Mouse (Mus musculus): ENCODE measurements around the gene 1700020D05Rik.

1700020D05Rik gene

DNA sequence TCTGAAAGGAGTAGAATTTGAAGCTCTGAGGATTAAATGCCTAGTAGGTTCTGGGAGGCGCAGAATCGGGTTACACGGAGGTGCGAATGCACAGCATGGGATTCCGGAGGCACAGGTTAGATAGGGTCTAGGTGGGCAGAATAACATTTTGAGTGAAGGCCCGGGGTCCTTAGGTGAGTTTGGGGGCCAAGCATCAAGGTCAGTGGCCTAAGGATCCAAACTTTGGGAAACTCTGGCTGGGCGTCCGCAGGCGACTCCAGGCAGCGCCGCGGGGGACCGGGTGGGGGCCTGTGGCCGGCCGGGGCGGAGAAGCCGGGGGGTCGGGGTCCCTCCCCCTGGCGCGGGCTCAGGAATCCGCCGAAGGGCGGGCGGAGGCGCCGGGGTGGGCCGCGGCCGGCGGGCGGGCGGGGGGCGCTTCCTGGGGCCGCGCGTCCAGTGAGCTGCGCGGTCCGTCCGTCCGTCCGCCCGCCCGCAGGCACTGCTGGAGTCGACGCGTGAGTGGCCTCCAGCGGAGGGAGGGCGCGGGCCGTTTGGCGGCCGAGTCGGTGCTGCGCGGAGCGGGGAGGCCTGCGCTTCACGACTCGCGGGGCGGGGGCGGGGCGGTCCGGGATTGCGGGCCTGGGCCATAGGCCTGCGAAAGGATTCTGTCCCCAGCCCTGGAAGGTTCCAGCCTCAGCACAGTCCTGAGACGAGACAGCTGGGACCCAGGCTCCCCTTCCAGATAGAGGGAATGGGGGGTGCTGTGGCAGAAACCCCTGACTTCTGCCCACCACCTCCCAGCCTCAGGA lies 29.1 kb downstream of the 1700020D05Rik start:
- no peak for DNase-seq (ENCODE audit: low spot score)

DNA sequence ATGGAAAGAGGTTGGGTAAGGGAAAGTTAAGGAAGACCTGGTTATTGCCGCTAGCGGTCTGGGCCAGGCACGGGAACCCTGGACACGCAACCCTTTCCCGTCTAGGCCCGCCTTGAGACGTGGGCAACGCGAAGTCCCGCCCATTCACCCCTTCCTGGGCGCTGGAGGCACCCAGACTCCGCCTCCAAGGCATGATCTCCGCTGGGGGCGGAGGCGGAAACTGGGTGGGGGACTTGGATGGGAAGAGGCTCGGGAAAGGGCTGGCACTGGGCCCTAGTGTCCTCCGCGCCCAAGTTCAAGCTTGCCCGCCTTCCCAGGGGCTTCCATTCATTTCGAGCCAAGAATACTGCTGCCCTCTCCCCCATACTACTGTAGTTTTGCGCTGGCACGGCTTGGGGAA lies 29.9 kb downstream of the 1700020D05Rik start, which contains the start of gene Efemp2:
Gene Efemp2 (plus strand): TSS at position 235 of the 400 bp plus-strand sequence.
- no peak for DNase-seq (ENCODE audit: low spot score)

DNA sequence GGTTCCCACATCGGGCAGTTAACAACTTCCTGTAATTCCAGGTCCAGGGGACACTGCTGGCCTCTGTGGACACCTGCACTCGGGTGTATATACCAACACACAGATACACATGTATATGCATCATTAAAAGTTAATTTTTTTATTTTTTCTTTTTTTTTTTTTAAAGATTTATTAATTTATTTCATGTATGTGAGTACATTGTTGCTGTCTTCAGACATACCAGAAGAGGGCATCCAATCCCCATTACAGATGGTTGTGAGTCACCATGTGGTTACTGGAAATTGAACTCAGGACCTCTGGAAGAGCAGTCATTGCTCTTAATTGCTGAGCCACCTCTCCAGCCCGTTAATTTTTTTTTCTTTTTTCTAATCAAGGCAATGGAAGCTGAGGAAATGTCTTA lies 30.7 kb downstream of the 1700020D05Rik start:
- no peak for DNase-seq (ENCODE audit: low spot score)

DNA sequence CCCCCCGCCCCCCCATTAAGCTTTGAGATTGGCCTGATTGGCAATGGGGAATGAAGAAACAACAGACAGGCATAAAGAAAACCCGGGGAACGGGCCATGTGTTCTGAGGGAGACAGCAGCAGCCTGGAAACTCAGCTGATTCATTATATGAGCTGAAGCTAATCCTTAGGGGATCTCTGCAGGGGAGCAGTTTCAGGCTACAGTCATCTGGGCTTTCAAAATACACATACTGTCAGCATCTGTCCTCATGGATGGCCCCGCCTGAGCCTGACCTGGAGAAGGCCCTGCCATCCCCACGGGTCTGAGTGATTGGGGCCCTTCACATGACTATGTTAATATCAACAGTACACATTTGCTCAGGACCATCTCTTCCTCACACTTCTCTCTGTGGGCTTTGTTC lies 31.7 kb downstream of the 1700020D05Rik start:
- no peak for DNase-seq (ENCODE audit: low spot score)

DNA sequence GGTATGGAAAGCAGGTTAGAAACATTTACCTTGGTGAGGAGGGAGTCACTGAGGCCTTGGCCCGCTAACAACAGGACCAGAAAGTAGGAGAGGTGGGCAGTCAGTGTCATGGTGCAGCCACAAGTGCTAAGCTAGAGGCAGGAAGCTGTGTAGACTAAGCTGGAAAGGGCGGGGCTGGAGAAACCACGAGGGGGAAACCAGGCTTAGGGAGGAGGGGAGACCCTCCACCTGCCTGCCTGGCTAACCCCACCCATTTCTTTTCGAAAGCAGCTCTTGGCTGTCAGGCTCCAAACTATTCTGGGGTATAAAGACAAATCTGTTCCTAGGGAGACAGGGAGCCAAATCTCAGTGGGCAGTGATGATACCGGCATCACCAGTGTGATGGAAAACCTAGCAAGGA lies 35.2 kb downstream of the 1700020D05Rik start, which contains the start of gene Ctsw:
Gene Ctsw (minus strand): TSS at position 134 of the 400 bp plus-strand sequence.
- DNase-seq (ENCODE audit: low spot score): no peak

DNA sequence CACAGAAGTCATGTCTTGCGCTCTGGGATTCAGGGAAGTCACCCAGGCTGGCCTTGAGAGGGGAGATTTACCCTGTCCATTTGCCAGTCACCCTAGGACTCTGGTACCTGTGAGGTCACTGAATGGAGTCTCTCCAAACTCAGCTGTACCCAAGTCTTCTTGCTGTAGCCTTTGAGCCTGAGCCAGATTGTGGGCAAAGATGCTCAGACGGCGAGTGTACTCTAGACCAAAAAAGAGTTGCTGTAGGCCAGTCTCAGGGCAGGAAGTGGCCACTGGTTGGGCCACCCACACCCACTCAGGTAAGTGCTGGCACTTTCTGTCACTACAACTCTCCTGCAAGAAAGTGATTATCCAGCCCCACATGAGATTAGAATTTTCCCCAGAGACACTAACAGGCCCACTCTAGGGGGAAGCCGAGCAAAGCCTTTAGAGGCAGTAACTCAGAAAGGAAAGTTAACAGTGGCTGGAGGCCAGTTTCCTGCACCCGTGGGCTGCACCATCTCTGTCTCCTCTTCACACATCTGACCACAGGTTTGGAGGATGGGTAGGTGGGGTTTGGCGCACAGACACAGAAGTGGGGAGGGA lies 36.6 kb downstream of the 1700020D05Rik start:
- DNase-seq (ENCODE audit: low spot score): no peak

DNA sequence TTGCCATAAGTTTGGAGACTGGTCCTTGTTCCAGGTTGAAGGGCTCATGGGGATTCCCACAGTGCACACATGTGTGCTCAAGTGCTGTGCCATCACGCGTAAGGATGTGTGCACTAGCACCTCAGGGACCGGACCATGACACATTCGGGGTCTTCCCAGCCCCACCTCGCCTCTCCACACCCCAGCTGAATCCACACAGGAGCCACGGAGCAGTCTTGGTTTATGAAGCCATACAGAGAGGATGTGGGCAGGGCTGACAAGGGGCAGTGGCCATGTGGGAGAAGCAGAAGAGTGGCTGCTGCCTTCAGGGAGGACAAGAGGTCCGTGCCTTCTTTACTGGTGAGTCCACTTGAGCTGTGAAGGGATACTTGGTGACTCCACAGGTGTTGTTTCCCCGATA lies 38.5 kb downstream of the 1700020D05Rik start:
- DNase-seq (ENCODE audit: low spot score): no peak

DNA sequence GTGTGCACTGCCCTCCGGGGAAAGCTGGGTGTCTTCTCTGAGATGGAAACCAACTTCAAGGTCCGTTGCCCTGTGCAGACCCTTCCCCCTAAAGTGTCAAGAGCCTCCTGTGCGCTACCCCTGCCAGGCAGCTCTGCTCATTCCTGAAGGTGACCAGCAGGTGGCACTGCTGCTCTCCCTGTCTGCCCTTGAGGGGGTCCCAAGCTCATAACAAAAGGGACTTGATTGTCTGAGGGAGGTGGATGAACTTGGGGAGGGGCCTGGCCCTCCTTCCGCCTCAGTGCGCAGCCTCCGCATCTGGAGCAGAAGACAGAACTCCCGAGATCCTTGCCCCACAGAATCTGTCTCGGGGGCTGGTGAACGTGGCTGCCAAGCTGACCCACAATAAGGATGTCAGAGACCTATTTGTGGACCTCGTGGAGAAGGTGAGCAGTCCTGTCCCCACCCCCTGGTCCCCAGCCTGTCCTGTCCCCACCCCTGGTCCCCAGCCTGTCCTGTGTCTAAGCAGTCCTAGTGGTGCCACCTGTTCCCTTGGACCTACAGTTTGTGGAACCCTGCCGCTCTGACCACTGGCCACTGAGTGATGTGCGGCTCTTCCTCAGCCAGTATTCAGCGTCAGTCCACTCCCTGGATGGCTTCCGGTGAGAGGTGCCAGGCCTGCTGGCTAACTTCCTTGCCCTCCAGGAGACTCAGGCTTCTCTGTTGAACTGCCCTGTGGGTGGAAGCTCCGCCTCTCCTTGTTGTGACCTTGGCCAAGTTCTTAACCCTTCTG lies 39.6 kb downstream of the 1700020D05Rik start:
- no peak for DNase-seq (ENCODE audit: low spot score)

DNA sequence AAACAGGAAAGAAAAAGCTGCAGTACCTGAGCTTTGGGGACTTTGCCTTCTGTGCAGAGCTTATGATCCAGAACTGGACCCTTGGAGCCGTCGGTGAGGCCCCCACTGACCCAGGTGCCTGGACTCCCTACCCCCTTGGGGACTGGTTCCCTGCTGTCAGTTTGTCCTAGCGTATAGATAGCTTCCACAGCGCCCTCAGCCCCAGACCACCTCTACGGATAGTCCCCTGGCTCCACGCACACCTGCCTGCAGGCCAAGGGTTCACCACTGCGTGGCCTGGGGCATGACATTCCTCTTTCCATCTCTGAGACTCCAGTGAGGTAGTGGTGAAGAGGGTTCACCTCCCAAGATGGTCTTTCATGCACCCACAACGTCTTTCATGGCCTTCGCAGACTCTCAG lies 40.4 kb downstream of the 1700020D05Rik start:
- no peak for DNase-seq (ENCODE audit: low spot score)

DNA sequence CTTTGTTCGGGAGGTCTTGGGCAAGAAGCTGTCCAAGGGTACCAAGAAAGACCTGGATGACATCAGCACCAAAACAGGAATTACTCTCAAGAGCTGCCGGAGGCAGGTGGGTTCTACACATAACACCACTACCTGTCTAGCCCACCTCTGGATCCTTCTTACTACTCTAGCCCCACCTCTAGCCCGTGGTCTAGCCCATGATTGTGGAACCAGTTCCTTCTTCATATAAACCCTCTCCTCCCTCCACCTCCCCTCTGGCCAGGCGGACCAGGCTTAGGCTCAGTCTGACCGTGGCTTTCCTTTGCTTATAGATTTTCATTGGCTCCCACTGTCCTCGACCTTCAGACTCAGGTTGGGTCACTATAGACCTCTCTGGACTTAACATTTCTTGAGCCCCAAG lies 42.2 kb downstream of the 1700020D05Rik start:
- no peak for DNase-seq (ENCODE audit: low spot score)

DNA sequence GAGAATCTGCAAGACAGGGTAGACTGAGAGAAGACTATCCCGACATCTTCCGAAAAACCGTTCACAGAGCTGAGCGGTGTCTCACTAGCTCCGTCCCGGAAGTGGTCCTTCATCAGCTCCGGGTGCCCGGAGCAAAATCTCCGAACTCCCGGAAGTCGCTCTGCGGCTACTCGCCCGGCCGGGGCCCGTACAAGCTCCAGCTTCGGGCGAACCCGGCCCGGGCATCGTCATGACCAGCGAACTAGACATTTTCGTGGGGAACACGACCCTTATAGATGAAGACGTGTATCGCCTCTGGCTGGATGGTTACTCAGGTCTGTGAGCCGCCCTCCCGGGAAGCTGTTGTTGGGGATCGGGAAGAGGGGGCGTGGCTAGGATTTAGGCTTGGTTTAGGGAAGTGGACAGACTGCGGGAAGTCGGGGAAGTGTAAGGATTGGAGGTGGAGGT lies 43.1 kb downstream of the 1700020D05Rik start, which contains the start of gene Fibp:
Gene Fibp (plus strand): TSS at position 151 of the 447 bp plus-strand sequence.
- DNase-seq (ENCODE audit: low spot score): peak; percentile 83

DNA sequence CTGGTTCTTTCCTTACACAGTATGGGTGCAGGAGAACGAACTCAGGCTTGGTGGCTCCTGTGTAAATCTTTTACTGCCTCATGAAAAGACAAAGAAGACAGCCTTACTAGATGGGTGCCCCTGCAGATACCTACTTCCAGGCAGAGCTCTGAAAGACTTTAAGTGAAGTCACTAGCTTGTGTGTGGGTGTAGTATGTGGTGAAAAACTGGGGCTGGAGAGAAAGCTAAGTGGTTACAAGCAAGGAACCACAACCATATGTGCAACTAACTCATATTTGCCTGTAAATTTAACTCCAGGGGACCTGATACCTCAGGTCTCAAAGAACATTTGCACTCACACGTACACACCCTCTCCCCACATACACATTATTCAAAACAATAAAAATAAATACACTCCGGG lies 43.7 kb downstream of the 1700020D05Rik start:
- no peak for DNase-seq (ENCODE audit: low spot score)

DNA sequence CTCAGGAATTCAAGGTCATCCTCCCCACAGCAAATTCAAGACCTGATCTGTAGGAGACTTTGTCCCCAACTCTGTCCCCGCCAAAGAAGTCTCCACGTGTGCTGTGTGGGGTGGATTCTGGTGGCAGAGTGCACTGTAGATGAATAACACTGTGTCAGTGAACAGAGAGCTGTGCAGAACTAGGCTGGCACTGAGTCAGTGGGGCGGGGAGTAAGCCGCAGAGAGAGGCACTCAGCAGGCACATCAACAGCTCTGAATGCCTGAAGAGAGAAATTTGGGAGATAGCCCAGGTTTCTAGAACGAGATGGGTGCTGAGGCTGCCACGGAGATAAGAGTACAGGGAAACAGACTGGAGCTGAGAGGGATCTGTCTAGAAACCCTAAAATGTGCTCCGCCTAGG lies 44.6 kb downstream of the 1700020D05Rik start:
- no peak for DNase-seq (ENCODE audit: low spot score)

DNA sequence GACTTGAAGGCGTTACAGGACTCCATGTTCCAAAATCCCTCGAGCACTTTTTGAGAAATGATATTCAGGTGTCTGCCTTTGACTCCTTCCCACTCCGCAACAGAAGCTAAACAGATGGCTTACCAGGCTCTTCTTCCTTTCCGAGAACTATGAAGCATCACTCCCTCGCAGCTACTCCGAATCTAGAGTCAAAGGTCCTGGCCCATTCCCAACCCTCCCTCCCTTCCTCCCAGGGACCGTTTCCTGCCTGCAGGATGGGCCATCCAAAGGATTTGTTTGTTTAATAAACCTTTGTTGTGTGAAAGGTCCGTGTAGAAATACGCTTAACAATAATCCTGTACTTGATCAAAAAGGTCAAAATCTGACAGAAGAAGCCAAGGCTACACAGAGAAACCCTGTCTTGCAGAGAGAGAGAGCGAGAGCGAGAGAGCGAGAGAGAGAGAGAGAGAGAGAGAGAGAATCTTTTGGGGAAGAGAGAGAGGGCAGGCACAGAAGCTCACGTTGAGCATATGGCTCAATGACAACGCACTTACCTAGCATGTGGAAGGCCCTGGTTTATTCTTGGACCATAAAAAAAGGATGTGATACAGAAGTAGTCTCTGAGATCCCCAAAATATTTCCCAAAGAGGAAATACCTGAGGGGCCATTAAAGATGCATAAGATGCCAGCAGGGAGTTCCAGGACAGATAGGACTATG lies 45.7 kb downstream of the 1700020D05Rik start, which contains the start of gene Ccdc85b:
Gene Ccdc85b (minus strand): TSS at position 149 of the 697 bp plus-strand sequence.
- no peak for DNase-seq (ENCODE audit: low spot score)

DNA sequence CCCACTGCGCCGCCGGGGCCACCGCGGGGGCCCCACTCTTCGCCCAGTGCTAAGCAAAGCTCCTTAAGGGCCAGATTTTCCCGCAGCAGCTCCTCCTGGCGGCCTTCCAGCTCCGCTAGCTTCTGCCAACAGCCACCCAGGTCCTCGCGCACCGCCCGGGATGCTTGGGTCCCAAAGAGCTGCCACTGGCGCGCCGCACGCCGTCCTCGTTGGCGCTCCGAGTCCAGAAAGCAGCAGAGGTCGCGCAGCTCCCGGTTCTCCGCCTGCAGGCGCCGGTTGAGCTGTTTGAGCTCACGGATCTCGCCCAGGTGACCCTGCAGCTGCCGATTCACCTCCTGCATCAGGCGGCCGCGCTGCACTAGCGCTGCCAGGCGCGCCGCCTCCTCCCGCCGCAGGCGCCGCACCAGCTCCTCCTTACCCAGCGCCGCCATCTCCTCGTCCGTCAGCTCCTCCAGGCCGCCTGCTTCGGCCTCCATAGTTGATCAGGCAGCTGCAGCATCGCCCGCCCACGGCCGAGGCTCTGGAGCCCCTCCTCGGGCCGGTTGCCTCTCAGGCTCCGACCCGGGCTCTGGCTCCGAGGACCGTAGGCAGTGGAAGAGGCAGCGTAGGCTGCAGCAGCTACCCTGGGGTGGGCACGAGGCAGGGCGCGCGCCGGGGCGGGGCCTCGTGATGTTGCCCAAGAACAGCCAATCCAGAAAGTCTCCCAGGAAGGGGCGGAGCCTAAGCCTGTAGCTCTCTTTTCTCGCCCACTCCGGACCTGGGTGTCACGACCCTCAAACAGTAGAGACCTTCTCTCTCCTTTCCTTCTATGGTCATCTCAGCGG lies 46.5 kb downstream of the 1700020D05Rik start:
- DNase-seq (ENCODE audit: low spot score): peak; percentile 95

DNA sequence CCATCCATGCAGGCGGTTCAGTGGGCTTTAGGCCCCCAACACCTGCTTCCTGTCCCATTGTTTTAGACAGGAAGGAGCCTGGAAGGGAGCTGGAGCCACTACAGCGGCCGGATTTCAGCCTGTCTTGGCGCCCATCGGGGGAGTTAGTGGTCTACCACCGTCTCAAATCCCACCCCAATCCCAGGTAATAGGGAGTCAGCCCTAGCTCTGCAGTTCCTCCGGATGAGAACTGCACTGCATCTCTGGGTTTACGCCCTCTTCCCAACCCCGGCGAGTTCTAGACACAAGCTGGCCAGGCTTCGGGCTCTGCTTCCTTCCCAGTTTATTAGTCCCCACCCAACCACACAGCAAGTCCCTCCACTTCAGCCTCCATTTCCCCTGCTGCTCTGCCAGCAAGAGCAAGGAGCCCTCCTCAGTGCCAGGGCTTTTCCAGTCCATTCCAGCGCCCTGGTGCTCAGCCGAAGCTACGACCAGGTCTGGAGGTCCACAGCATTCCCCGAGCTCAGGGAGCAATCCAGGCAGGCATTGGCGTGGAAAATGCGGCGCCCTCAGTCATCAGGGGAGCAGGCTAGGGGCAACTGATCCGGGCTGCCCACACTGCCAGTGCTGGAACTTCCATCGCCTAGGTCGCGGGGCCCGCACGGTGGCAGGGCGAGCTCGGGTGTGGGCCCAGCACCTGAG lies 47.2 kb downstream of the 1700020D05Rik start:
- DNase-seq (ENCODE audit: low spot score): no peak

DNA sequence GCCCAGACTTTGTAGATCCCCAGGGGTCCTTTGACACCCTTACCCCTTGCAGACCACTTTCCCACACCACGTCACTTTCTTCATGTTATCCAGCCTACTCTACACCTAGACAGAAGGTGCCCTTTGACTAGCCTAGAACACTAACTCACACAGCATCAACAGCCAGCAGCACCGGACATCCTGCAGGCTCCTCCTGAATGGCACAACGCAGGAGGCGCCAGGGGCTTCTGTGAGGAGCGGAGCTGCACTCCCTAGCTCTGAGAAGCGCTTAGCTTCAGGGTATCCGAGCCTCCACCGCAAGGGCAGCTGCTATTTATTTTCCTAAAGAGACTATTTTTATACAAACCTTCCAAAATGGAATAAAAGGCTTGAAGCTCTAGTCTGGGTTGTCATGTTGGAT lies 48.0 kb downstream of the 1700020D05Rik start:
- DNase-seq (ENCODE audit: low spot score): no peak

DNA sequence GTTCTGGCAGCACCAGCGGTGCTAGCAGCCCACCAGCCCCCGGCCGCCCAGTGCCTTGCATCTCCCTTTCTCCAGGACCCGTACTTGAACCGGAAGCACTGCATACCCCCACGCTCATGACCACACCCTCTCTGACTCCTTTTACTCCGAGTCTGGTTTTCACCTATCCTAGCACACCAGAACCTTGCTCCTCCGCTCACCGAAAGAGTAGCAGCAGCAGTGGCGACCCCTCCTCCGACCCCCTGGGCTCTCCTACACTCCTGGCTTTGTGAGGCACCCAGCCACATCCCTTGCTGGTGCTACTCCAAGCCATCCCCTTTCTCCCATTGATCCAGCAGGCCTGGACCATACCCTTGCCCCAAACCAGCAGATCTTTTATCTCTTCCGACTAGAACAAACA lies 48.5 kb downstream of the 1700020D05Rik start:
- DNase-seq (ENCODE audit: low spot score): no peak

All from left cerebral cortex, adult 11 months (tissue).